In the genomic region with DNA sequence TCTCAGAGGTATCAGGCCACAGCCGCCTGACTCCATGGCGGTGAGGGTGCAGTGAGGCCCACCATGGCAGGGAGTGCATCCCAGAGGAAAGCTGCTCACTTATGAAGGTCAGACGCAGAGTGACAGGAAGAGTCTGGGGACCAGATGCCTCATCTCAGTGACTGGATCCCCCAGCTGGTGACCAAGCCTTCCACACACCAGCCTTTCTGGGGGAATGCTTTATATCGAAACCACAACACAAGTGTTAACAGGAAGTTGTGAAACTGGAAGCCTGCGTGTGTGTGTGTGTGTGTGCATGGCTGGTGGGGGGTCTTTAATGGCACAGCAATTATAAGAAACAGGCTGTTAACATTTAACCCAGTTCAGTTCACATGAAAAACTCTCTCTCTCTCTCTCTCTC, we compare ENCODE assay signal across 27 mouse cellular contexts.
DNase-seq lines count a peak whose midpoint lies in the region; ATAC-seq lines count a peak whose summit lies in the region.
"Had no signal": no experiment of that assay in that cellular context is flagged by ENCODE, and none has a peak within 500 bp of the region (broad histone marks: within the 10 kb centered on the region; RNA-seq: fewer than 3 reads in every experiment).

No protein-coding gene starts in this region.

- ATAC-seq in hindbrain, embryonic 12.5 days (ENCODE audit: low FRiP score), result no peak
- ATAC-seq in neural tube, embryonic 11.5 days (ENCODE audit: insufficient read depth, low FRiP score, low TSS enrichment), result no peak
- ATAC-seq in neural tube, embryonic 15.5 days (ENCODE audit: low FRiP score), result no peak
- ATAC-seq in common myeloid progenitor, adult 5-6 weeks (replicated peaks; ENCODE audit: low read depth, poor library complexity, severe bottlenecking), result peak; percentile 67
- ATAC-seq in cerebellum, adult (ENCODE audit: insufficient number of reproducible peaks, low FRiP score, low TSS enrichment), result no peak
- ATAC-seq: forebrain, embryonic 15.5 days; intestine, postnatal 0 days; midbrain, embryonic 16.5 days; Patski had no signal

- H3K4me1 ChIP-seq in hindbrain, embryonic 10.5 days (replicated peaks), result peaks cover 45% of the 10 kb centered on the region
- H3K4me1 ChIP-seq in hindbrain, embryonic 12.5 days, result peaks cover 15% of the 10 kb centered on the region
- H3K4me1 ChIP-seq in neural tube, embryonic 11.5 days (ENCODE audit: control insufficient read depth, insufficient read depth, low read length), result peaks cover 6% of the 10 kb centered on the region; the same call in 1 of the 2 replicates
- peaks cover 13% of the 10 kb centered on the region; the same call in 1 of the 2 replicates for H3K4me1 ChIP-seq in neural tube, embryonic 15.5 days
- H3K4me1 ChIP-seq: heart, embryonic 15.5 days; liver, embryonic 15.5 days had no signal

- 0 out of 2 replicates have a peak overlapping the region, but pooled peaks have one; percentile 16 for H3K27ac ChIP-seq in hindbrain, embryonic 10.5 days
- no peak overlapping the region for H3K27ac ChIP-seq in hindbrain, embryonic 12.5 days
- H3K27ac ChIP-seq in neural tube, embryonic 11.5 days (ENCODE audit: low read depth, low read length), result no peak overlapping the region
- H3K27ac ChIP-seq in neural tube, embryonic 15.5 days (replicated peaks), result no peak overlapping the region
- H3K27ac ChIP-seq: embryonic facial prominence, embryonic 13.5 days; forebrain, embryonic 10.5 days; forebrain, embryonic 15.5 days; gastrocnemius, adult 2 months; heart, embryonic 15.5 days; hindbrain, embryonic 14.5 days; kidney, embryonic 15.5 days; liver, embryonic 15.5 days; neural tube, embryonic 12.5 days had no signal

- no peak overlapping the region for H3K9ac ChIP-seq in hindbrain, embryonic 12.5 days
- no peak overlapping the region for H3K9ac ChIP-seq in neural tube, embryonic 11.5 days (ENCODE audit: low read length)
- H3K9ac ChIP-seq in neural tube, embryonic 15.5 days (replicated peaks), result no peak overlapping the region
- H3K9ac ChIP-seq: embryonic facial prominence, embryonic 13.5 days; forebrain, embryonic 15.5 days; heart, embryonic 15.5 days; hindbrain, embryonic 14.5 days; kidney, embryonic 15.5 days; liver, embryonic 15.5 days; neural tube, embryonic 12.5 days had no signal

- H3K4me2 ChIP-seq in hindbrain, embryonic 12.5 days (replicated peaks), result no peak overlapping the region
- H3K4me2 ChIP-seq in neural tube, embryonic 11.5 days (ENCODE audit: low read depth), result no peak overlapping the region
- H3K4me2 ChIP-seq in neural tube, embryonic 15.5 days, result no peak overlapping the region
- H3K4me2 ChIP-seq: embryonic facial prominence, embryonic 13.5 days; forebrain, embryonic 15.5 days; heart, embryonic 15.5 days; hindbrain, embryonic 14.5 days; kidney, embryonic 15.5 days; liver, embryonic 15.5 days; midbrain, embryonic 11.5 days; neural tube, embryonic 12.5 days had no signal

- no peak for DNase-seq in hindbrain, embryonic 10.5 days (ENCODE audit: low spot score)
- peak; percentile 8 for DNase-seq in neural tube, embryonic 11.5 days (ENCODE audit: low spot score)
- peak; percentile 35 for DNase-seq in thymus, postnatal 14 days
- DNase-seq in layer of hippocampus, postnatal 10 days (ENCODE audit: low spot score in 2 of 2), result no peak
- DNase-seq: adrenal gland, postnatal 14 days; cerebellum, adult 11-12 months; cerebellum, adult 9-11 months; gastrocnemius, adult 2 months; left cerebral cortex, postnatal 4 days; lung, postnatal 14 days; right cerebral cortex, postnatal 14 days had no signal

- WGBS in hindbrain, embryonic 10.5 days, result 73% methylated on average over 5 of the region's 5 CpGs
- 70% methylated on average over 5 of the region's 5 CpGs for WGBS in hindbrain, embryonic 12.5 days
- 64% methylated on average over 5 of the region's 5 CpGs for WGBS in neural tube, embryonic 11.5 days
- WGBS in neural tube, embryonic 15.5 days, result 63% methylated on average over 5 of the region's 5 CpGs

- no peaks in the 10 kb centered on the region for H3K9me3 ChIP-seq in hindbrain, embryonic 10.5 days
- no peaks in the 10 kb centered on the region for H3K9me3 ChIP-seq in hindbrain, embryonic 12.5 days (replicated peaks)
- no peaks in the 10 kb centered on the region for H3K9me3 ChIP-seq in neural tube, embryonic 11.5 days (ENCODE audit: control insufficient read depth, low read length)
- H3K9me3 ChIP-seq in neural tube, embryonic 15.5 days (replicated peaks), result no peaks in the 10 kb centered on the region
- H3K9me3 ChIP-seq: embryonic facial prominence, embryonic 13.5 days; forebrain, embryonic 10.5 days; forebrain, embryonic 15.5 days; heart, embryonic 15.5 days; kidney, embryonic 15.5 days; liver, embryonic 15.5 days; neural tube, embryonic 12.5 days had no signal

- H3K27me3 ChIP-seq in hindbrain, embryonic 10.5 days (ENCODE audit: insufficient read depth, poor library complexity, severe bottlenecking), result no peaks in the 10 kb centered on the region
- no peaks in the 10 kb centered on the region for H3K27me3 ChIP-seq in hindbrain, embryonic 12.5 days
- H3K27me3 ChIP-seq in neural tube, embryonic 11.5 days (ENCODE audit: control insufficient read depth, insufficient read depth, low read length), result no peaks in the 10 kb centered on the region
- H3K27me3 ChIP-seq in neural tube, embryonic 15.5 days (replicated peaks), result no peaks in the 10 kb centered on the region
- H3K27me3 ChIP-seq: embryonic facial prominence, embryonic 13.5 days; forebrain, embryonic 15.5 days; kidney, embryonic 15.5 days; neural tube, embryonic 12.5 days; Patski had no signal

- no peak overlapping the region for H3K4me3 ChIP-seq in hindbrain, embryonic 10.5 days
- no peak overlapping the region for H3K4me3 ChIP-seq in hindbrain, embryonic 12.5 days
- no peak overlapping the region for H3K4me3 ChIP-seq in neural tube, embryonic 11.5 days (ENCODE audit: low read depth, low read length)
- H3K4me3 ChIP-seq in neural tube, embryonic 15.5 days (replicated peaks), result no peak overlapping the region
- H3K4me3 ChIP-seq: embryonic facial prominence, embryonic 13.5 days; forebrain, embryonic 10.5 days; forebrain, embryonic 15.5 days; gastrocnemius, adult 2 months; heart, embryonic 15.5 days; kidney, embryonic 15.5 days; liver, embryonic 15.5 days; neural tube, embryonic 12.5 days had no signal

- no peaks in the 10 kb centered on the region for H3K36me3 ChIP-seq in hindbrain, embryonic 10.5 days
- H3K36me3 ChIP-seq in hindbrain, embryonic 12.5 days, result no peaks in the 10 kb centered on the region
- no peaks in the 10 kb centered on the region for H3K36me3 ChIP-seq in neural tube, embryonic 11.5 days (ENCODE audit: control insufficient read depth, insufficient read depth, low read length)
- H3K36me3 ChIP-seq in neural tube, embryonic 15.5 days, result no peaks in the 10 kb centered on the region
- H3K36me3 ChIP-seq: embryonic facial prominence, embryonic 13.5 days; forebrain, embryonic 10.5 days; forebrain, embryonic 15.5 days; heart, embryonic 15.5 days; kidney, embryonic 15.5 days; liver, embryonic 15.5 days; neural tube, embryonic 12.5 days had no signal

Comparison
In these comparisons a context has a peak if more than half of its experiments do, and no peak if none do; other contexts are left out.
1. DNase-seq: peak in neural tube, embryonic 11.5 days (single experiment) and thymus, postnatal 14 days (single experiment); none in hindbrain, embryonic 10.5 days (single experiment) and layer of hippocampus, postnatal 10 days (0 of 2).